Comparison of ENCODE assay signal across 9 mouse cellular contexts in genomic region chr2:156838839-156839238, GRCm38 (mm10). TPM values are rescaled to one million over a fixed set of nuclear protein-coding genes. Genes with fewer than 3 reads are reported as not detected.
DNase-seq lines count a peak whose midpoint lies in the region; ATAC-seq and TF ChIP-seq lines count a peak whose summit lies in the region.
"Had no signal": no experiment of that assay in that cellular context is flagged by ENCODE, and none has a peak within 500 bp of the region (broad histone marks: within the 10 kb centered on the region; RNA-seq: fewer than 3 reads in every experiment).

No protein-coding gene starts in this region.

- peaks cover 29% of the 10 kb centered on the region for H3K36me3 ChIP-seq in heart, embryonic 15.5 days
- H3K36me3 ChIP-seq in ES-E14 (ENCODE audit: control insufficient read depth, insufficient read depth, low read length, poor library complexity, severe bottlenecking): peaks cover 30% of the 10 kb centered on the region
- H3K36me3 ChIP-seq in hindbrain, embryonic 12.5 days: peaks cover 17% of the 10 kb centered on the region
- H3K36me3 ChIP-seq in liver, postnatal 0 days (replicated peaks; ENCODE audit: insufficient read depth, low read length): 0 out of 2 replicates have a peak, but pooled peaks cover 2% of the 10 kb centered on the region

- peaks cover 44% of the 10 kb centered on the region for H3K4me1 ChIP-seq in heart, embryonic 15.5 days (replicated peaks)
- H3K4me1 ChIP-seq in ES-E14 (ENCODE audit: control insufficient read depth in 2 of 2, insufficient read depth in 2 of 2, low read length in 2 of 2, poor library complexity in 1 of 2): peaks cover 3 to 8% of the 10 kb centered on the region in 2 experiments; a peak in 3 of 4 replicates
- peaks cover 38% of the 10 kb centered on the region for H3K4me1 ChIP-seq in hindbrain, embryonic 12.5 days
- peaks cover 30% of the 10 kb centered on the region for H3K4me1 ChIP-seq in liver, postnatal 0 days (ENCODE audit: insufficient read depth)

- TF ChIP-seq CTCF in liver, postnatal 0 days (IDR thresholded peaks at IDR 0.05; ENCODE audit: low read depth): no peak

- 68% methylated on average over 6 of the region's 6 CpGs for WGBS in heart, embryonic 15.5 days
- WGBS in hindbrain, embryonic 12.5 days: 62% methylated on average over 6 of the region's 6 CpGs
- WGBS in liver, postnatal 0 days (ENCODE audit: insufficient replicate concordance): 71% methylated on average over 6 of the region's 6 CpGs

- no peaks in the 10 kb centered on the region for H3K9me3 ChIP-seq in heart, embryonic 15.5 days (replicated peaks)
- no peaks in the 10 kb centered on the region for H3K9me3 ChIP-seq in ES-E14 (ENCODE audit: control insufficient read depth, insufficient read depth, low read depth, low read length)
- peaks cover 3% of the 10 kb centered on the region; the same call in 1 of the 2 replicates for H3K9me3 ChIP-seq in hindbrain, embryonic 12.5 days (replicated peaks)
- H3K9me3 ChIP-seq in liver, postnatal 0 days (ENCODE audit: low read length): no peaks in the 10 kb centered on the region

- no peak for TF ChIP-seq EP300 in liver, postnatal 0 days (IDR thresholded peaks at IDR 0.05; ENCODE audit: low read depth)

- peak overlapping the region; percentile 95 for H3K27ac ChIP-seq in heart, embryonic 15.5 days
- H3K27ac ChIP-seq in ES-E14 (ENCODE audit: insufficient read depth, low read depth, low read length, poor library complexity, severe bottlenecking): peak overlapping the region; percentile 88; the same call in 1 of the 2 replicates
- peak overlapping the region; percentile 57; the same call in 1 of the 2 replicates for H3K27ac ChIP-seq in hindbrain, embryonic 12.5 days
- peak overlapping the region; percentile 88 for H3K27ac ChIP-seq in liver, postnatal 0 days (ENCODE audit: low read depth)
- H3K27ac ChIP-seq: left cerebral cortex, adult 2 months had no signal

- DNase-seq in heart, postnatal 25 days (ENCODE audit: low spot score): no peak
- DNase-seq in ES-E14 (ENCODE audit: low read depth, low spot score): no peak
- no peak for DNase-seq in liver, postnatal 0 days
- DNase-seq in frontal cortex, postnatal 36 days (ENCODE audit: low spot score in 2 of 2): no peak
- DNase-seq in adrenal gland, adult 18-20 months (ENCODE audit: low spot score in 2 of 2): no peak
- no peak for DNase-seq in right cerebral cortex, postnatal 36 days (ENCODE audit: low spot score in 2 of 2)

- ATAC-seq in heart, embryonic 15.5 days (replicated peaks; ENCODE audit: insufficient number of reproducible peaks, insufficient read depth, low FRiP score, low read depth): no peak
- ATAC-seq in hindbrain, embryonic 12.5 days (ENCODE audit: low FRiP score): no peak
- no peak for ATAC-seq in liver, postnatal 0 days

- in situ Hi-C loops in ES-E14 (cut with MboI; ENCODE audit: low sequenced_read_pairs in 2 of 2, unreplicated experiment in 2 of 2): no loop called here

- no peaks in the 10 kb centered on the region for H3K27me3 ChIP-seq in heart, embryonic 15.5 days
- no peaks in the 10 kb centered on the region; the same call in 1 of the 2 replicates for H3K27me3 ChIP-seq in hindbrain, embryonic 12.5 days
- no peaks in the 10 kb centered on the region for H3K27me3 ChIP-seq in liver, postnatal 0 days (ENCODE audit: insufficient read depth, low read length)

- peak overlapping the region; percentile 86 for H3K4me2 ChIP-seq in heart, embryonic 15.5 days
- H3K4me2 ChIP-seq in hindbrain, embryonic 12.5 days (replicated peaks): peak overlapping the region; percentile 87
- peak overlapping the region; percentile 99; the same call in 1 of the 2 replicates for H3K4me2 ChIP-seq in liver, postnatal 0 days (ENCODE audit: low read depth, low read length)

- H3K9ac ChIP-seq in heart, embryonic 15.5 days: no peak overlapping the region
- peak overlapping the region; percentile 91 for H3K9ac ChIP-seq in ES-E14 (ENCODE audit: insufficient read depth, low read depth, low read length, poor library complexity, severe bottlenecking)
- H3K9ac ChIP-seq in hindbrain, embryonic 12.5 days: no peak overlapping the region; the same call in 1 of the 2 replicates
- no peak overlapping the region; the same call in 1 of the 2 replicates for H3K9ac ChIP-seq in liver, postnatal 0 days (replicated peaks)

- intact Hi-C loops in heart, postnatal 25 days (cut with DNase I): no loop called here

- peak overlapping the region; percentile 73 for H3K4me3 ChIP-seq in heart, embryonic 15.5 days
- peak overlapping the region; percentile 76 to 80 for H3K4me3 ChIP-seq in ES-E14 (ENCODE audit: insufficient read depth in 1 of 2, low read depth in 1 of 2, low read length in 2 of 2, poor library complexity in 1 of 2, severe bottlenecking in 1 of 2)
- peak overlapping the region; percentile 75 for H3K4me3 ChIP-seq in hindbrain, embryonic 12.5 days
- no peak overlapping the region for H3K4me3 ChIP-seq in liver, postnatal 0 days (ENCODE audit: low read depth, low read length)
- H3K4me3 ChIP-seq: left cerebral cortex, adult 2 months had no signal

TF ChIP-seq in ES-E14, 5 proteins besides CTCF, POLR2A, EP300 and RAD21:
- no peak for TF ChIP-seq ZC3H11A (IDR thresholded peaks at IDR 0.05; ENCODE audit: borderline replicate concordance, low read depth, low read length)
- no peak for TF ChIP-seq HCFC1 (IDR thresholded peaks at IDR 0.05; ENCODE audit: borderline replicate concordance, insufficient read depth, low read length)
- no peak for TF ChIP-seq CHD2 (IDR thresholded peaks at IDR 0.05; ENCODE audit: low read depth, low read length)
- TF ChIP-seq ZNF384 (IDR thresholded peaks at IDR 0.05; ENCODE audit: low read depth, low read length): no peak
- no peak for TF ChIP-seq MAFK (IDR thresholded peaks at IDR 0.05; ENCODE audit: insufficient read depth, low read depth, low read length)

RNA-seq across cellular contexts. Expression of gene Tgif2, which starts 1.0 kb away (rescaled TPM):
- polyA plus RNA-seq in heart, embryonic 15.5 days (2015; fragmentation: Nextera tagmentation; extraction: Ambion mirVana): 23.6 and 34.1 TPM in 2 replicates
- under 1 TPM; 0.75 to 0.95 TPM for total RNA-seq in heart, postnatal 25 days (2021)
- total RNA-seq in ES-E14 (2012; rRNA removed): 32.2 and 35.5 TPM in 2 replicates
- 60.1 and 64.4 TPM in 2 replicates for polyA plus RNA-seq in hindbrain, embryonic 12.5 days (2016; fragmentation: Nextera tagmentation; extraction: Ambion mirVana)
- 4.9 and 5.1 TPM in 2 replicates for polyA plus RNA-seq in liver, postnatal 0 days (2015; fragmentation: Nextera tagmentation; extraction: Ambion mirVana)
- 1 to 10 TPM; 2.0 to 2.1 TPM for total RNA-seq in adrenal gland, adult 18-20 months (2021)

RNA-seq across cellular contexts. Expression of gene 4930518I15Rik, which starts 18.9 kb away (rescaled TPM):
- 4.8 and 5.7 TPM in 2 replicates for polyA plus RNA-seq in heart, embryonic 15.5 days (2015; fragmentation: Nextera tagmentation; extraction: Ambion mirVana)
- total RNA-seq in heart, postnatal 25 days (2021): under 1 TPM; 0.57 to 0.89 TPM
- total RNA-seq in ES-E14 (2012; rRNA removed): 0.89 and 1.2 TPM in 2 replicates
- 10.0 and 10.7 TPM in 2 replicates for polyA plus RNA-seq in hindbrain, embryonic 12.5 days (2016; fragmentation: Nextera tagmentation; extraction: Ambion mirVana)
- polyA plus RNA-seq in liver, postnatal 0 days (2015; fragmentation: Nextera tagmentation; extraction: Ambion mirVana): 1.2 and 1.8 TPM in 2 replicates
- total RNA-seq in adrenal gland, adult 18-20 months (2021): 1 to 10 TPM; 2.5 to 3.8 TPM

RNA-seq across cellular contexts. Expression of gene Rab5if, which starts 24.1 kb away (rescaled TPM):
- polyA plus RNA-seq in heart, embryonic 15.5 days (2015; fragmentation: Nextera tagmentation; extraction: Ambion mirVana): 152 and 164 TPM in 2 replicates
- 100 to 1,000 TPM; 124 to 125 TPM for total RNA-seq in heart, postnatal 25 days (2021)
- 216 and 219 TPM in 2 replicates for total RNA-seq in ES-E14 (2012; rRNA removed)
- polyA plus RNA-seq in hindbrain, embryonic 12.5 days (2016; fragmentation: Nextera tagmentation; extraction: Ambion mirVana): 170 and 175 TPM in 2 replicates
- 190 and 216 TPM in 2 replicates for polyA plus RNA-seq in liver, postnatal 0 days (2015; fragmentation: Nextera tagmentation; extraction: Ambion mirVana)
- 100 to 1,000 TPM; 223 to 330 TPM for total RNA-seq in adrenal gland, adult 18-20 months (2021)

RNA-seq across cellular contexts. Expression of gene Sla2, which starts 48.2 kb away (rescaled TPM):
- 0.58 and 4.4 TPM in 2 replicates for polyA plus RNA-seq in heart, embryonic 15.5 days (2015; fragmentation: Nextera tagmentation; extraction: Ambion mirVana)
- not detected for total RNA-seq in heart, postnatal 25 days (2021)
- 5.2 and 5.3 TPM in 2 replicates for total RNA-seq in ES-E14 (2012; rRNA removed)
- polyA plus RNA-seq in hindbrain, embryonic 12.5 days (2016; fragmentation: Nextera tagmentation; extraction: Ambion mirVana): 0.23 and 0.34 TPM in 2 replicates
- polyA plus RNA-seq in liver, postnatal 0 days (2015; fragmentation: Nextera tagmentation; extraction: Ambion mirVana): 1.8 and 2.4 TPM in 2 replicates
- total RNA-seq in adrenal gland, adult 18-20 months (2021): under 1 TPM in 1 of 2 experiments, not detected in 1; 0.22 TPM

Comparison
In these comparisons a context has a peak if more than half of its experiments do, and no peak if none do; other contexts are left out.
1. RNA of gene Tgif2, which starts 1.0 kb away (total RNA-seq): 32.2 to 35.5 TPM in ES-E14; 2.0 to 2.1 TPM in adrenal gland, adult 18-20 months and 0.75 to 0.95 TPM in heart, postnatal 25 days; every median in the first group is over 10 times any median in the second.
2. Peak in every context shown above with its lines, with median percentiles within 50 percentile points of each other: H3K27ac ChIP-seq and H3K4me2 ChIP-seq.